Mouse (Mus musculus) lung, adult 2 months (tissue): ENCODE results near the gene Card10. TPM values are rescaled to one million over a fixed set of nuclear protein-coding genes. Genes with fewer than 3 reads are reported as not detected.

Experiments used
- DNase-seq: peaks from one replicate; pipeline ENCODE4 v3.0.0; 2022
- H3K4me1 ChIP-seq: fragments of 200-500 bp; 2 replicates; pipeline ENCODE4 v1.6.1; 2011; ENCODE audit warnings: low read length; ENCODE audit not compliant: control insufficient read depth, insufficient read depth
- H3K4me3 ChIP-seq: fragments of 200-500 bp; replicated peaks from 2 replicates; pipeline ENCODE3; 2011; ENCODE audit warnings: low read depth, mild to moderate bottlenecking, control low read depth, low read length; ENCODE audit errors: extremely low read depth
- CTCF ChIP-seq: fragments of 200-500 bp; IDR thresholded peaks from 2 replicates; pipeline ENCODE4 v1.5.1; 2011; ENCODE audit warnings: mild to moderate bottlenecking, low read length, control low read depth; ENCODE audit not compliant: insufficient read depth
- POLR2A ChIP-seq: fragments of 200-500 bp; IDR thresholded peaks from 2 replicates; pipeline ENCODE4 v1.6.1; 2011; ENCODE audit warnings: low read depth, mild to moderate bottlenecking, control low read depth, low read length, borderline replicate concordance; ENCODE audit errors: extremely low read depth
- WGBS: fragments of 180-500 bp; shearing (Covaris S2); methylation state at CpG from one replicate; pipeline ENCODE4 v1.1.7; 2018; 5-methylcytosine and 5-hydroxymethylcytosine counted together
- polyA plus RNA-seq: library from polyadenylated mRNA; depleted of rRNA; stranded (reverse); fragments of >200 nt; gene quantifications from 2 replicates; pipeline ENCODE4 v1.2.3, GENCODE M21; 2012

Card10 gene
- polyA plus RNA-seq, 1 experiment: 61.5 TPM

DNA sequence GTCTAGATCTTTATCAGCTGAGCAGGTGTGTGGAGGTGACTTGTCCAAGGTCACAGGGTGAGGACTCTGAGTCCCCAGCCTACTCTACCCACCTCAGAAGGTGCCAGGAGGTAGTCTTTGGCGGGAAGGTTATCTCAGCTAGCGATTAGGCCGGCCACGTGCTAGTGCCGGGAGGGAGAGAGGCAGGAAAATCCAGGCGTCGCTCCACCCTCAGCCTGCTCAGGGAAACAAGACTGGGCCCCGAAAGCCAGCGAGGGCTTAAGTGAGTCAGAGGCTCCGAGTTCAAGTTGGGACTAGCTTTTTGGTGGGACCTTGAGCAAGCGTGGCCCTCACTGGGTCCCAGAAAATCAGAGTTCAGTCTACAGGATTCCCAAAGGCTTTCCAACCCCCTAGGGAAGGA lies 42.5 kb upstream of the Card10 start:
- H3K4me1 ChIP-seq: peaks cover 39% of the 10 kb centered on the region
- WGBS: 16% methylated on average over 11 of the region's 11 CpGs
- TF ChIP-seq CTCF (no peak), POLR2A (no peak)
- no peak for DNase-seq
- peak overlapping the region; percentile 64 for H3K4me3 ChIP-seq

- WGBS: 21% methylated on average over 9 of the region's 9 CpGs
- TF ChIP-seq POLR2A (peak; percentile 68; the same call in 1 of the 2 replicates), CTCF (no peak)
- Histone ChIP-seq H3K4me3 (peak overlapping the region; percentile 94), H3K4me1 (peaks cover 38% of the 10 kb centered on the region)
- no peak for DNase-seq
These were observed 41.9 kb upstream of the Card10 start for GRCm38 (mm10) chr15:78844791-78845190.

- WGBS: 13% methylated on average over 21 of the region's 21 CpGs
- Histone ChIP-seq H3K4me1 (peaks cover 36% of the 10 kb centered on the region), H3K4me3 (peak overlapping the region; percentile 94)
- TF ChIP-seq CTCF (no peak), POLR2A (0 out of 2 replicates have a peak, but pooled peaks have one; percentile 21)
- peak; percentile 55 for DNase-seq
These were observed 41.0 kb upstream of the Card10 start for GRCm38 (mm10) chr15:78843581-78844469.

GRCm38 (mm10) chr15:78842371-78843163 lies 39.7 kb upstream of the Card10 start, which contains the start of gene Cdc42ep1:
Cdc42ep1 (plus strand) TSS chr15:78842624.
- peaks cover 32% of the 10 kb centered on the region for H3K4me1 ChIP-seq
- 1% methylated on average over 85 of the region's 86 CpGs for WGBS
- DNase-seq: peak; percentile 76

DNA sequence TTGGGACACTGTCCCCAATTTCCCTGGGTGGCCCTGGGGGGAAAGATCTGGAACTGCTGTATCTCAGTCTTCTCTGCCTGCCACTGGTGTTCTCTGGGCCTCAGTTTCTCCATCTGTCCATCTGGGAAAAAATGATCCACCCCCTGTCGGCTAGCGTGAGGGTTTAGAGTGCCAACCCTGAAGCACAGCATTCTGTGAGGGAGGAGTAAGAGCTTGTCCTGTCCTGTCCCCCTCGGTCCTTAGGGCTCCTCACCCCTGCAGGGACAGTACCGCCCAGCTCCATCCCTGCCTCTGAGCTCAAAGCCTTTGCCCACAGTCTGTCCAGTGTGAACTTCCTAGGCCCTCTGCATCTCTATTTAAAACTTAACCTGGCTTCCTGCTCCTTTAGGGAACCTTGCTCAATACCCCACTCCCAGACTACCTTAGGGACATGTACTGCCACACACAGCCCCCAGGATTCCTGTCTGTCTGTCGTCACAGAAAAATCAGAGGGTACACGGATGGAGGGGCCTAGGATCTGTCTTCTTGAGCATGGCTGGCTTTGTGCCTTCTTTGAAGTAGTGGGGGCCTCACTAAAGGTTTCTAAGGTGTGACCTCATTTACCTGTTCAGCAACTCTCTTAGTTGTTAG lies 38.4 kb upstream of the Card10 start:
- no peak for TF ChIP-seq POLR2A
- H3K4me1 ChIP-seq: peaks cover 32% of the 10 kb centered on the region
- 65% methylated on average over 6 of the region's 6 CpGs for WGBS
- H3K4me3 ChIP-seq: no peak overlapping the region
- no peak for DNase-seq

More at GRCm38 (mm10) chr15:78842371-78843163, 39.7 kb upstream of the Card10 start, which contains the start of gene Cdc42ep1:
- no peak for TF ChIP-seq CTCF
- peak; percentile 66 for TF ChIP-seq POLR2A
- peak within 1 kb of the TSS; percentile 94 for H3K4me3 ChIP-seq

DNA sequence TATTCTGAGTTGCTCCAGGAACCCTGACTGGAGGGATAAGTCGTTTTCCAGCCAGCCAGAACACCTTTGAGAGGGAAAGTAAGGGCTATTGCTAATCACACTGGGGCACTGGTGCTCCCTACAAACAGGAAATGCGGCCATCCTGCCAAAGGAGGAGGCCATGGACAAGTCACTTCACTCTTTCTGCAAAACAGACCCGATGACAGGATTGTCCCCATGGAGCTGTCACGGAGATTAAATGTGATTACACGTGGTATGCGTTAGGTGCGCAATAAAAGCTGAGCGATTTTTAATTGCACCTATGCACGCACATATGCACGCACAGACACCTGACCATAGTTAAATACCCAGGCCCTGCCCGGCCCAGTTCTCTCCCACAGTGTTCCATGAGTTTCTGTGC lies 37.9 kb upstream of the Card10 start:
- no peak for TF ChIP-seq POLR2A
- no peak for TF ChIP-seq CTCF
- Histone ChIP-seq H3K4me1 (peaks cover 29% of the 10 kb centered on the region), H3K4me3 (no peak overlapping the region)
- DNase-seq: no peak
- WGBS: 53% methylated on average over 11 of the region's 11 CpGs

GRCm38 (mm10) chr15:78840241-78840640 lies 37.4 kb upstream of the Card10 start:
- 37% methylated on average over 3 of the region's 3 CpGs for WGBS
- DNase-seq: no peak
- Histone ChIP-seq H3K4me3 (no peak overlapping the region), H3K4me1 (peaks cover 28% of the 10 kb centered on the region)
- TF ChIP-seq CTCF: no peak

- no peak for TF ChIP-seq POLR2A
- TF ChIP-seq CTCF: no peak
- 32% methylated on average over 2 of the region's 2 CpGs for WGBS
- Histone ChIP-seq H3K4me3 (no peak overlapping the region), H3K4me1 (peaks cover 29% of the 10 kb centered on the region)
- DNase-seq: no peak
These were observed 36.9 kb upstream of the Card10 start for GRCm38 (mm10) chr15:78839744-78840143.

DNA sequence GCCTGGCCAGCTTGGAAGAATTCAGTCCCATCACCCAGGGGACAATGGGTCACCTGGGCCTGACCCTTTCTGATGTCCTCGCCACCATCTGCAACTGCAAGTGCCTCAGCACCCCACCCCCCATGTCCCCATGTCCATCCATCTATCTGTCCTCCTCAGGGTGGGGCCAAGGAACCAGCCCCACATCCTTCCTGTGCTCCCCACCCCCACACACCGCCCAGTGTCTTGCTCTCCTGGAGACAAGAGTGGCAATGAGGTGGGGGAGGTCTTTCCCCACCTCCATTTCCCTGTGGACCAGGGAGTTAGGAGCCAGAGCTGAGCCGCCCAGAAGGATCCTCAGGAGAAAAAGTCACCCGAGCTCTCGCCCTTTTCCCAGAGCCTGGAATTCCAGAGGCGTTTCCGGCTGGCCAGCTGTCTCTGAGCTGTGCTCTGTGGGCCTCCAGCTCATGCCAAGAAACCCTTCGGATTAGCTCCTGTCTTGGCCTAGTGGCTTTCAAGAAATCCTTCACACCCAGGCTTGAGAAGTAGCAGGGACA lies 33.3 kb upstream of the Card10 start:
- Histone ChIP-seq H3K4me1 (peaks cover 46% of the 10 kb centered on the region), H3K4me3 (no peak overlapping the region)
- WGBS: 30% methylated on average over 8 of the region's 8 CpGs
- TF ChIP-seq CTCF (no peak), POLR2A (no peak)
- DNase-seq: peak; percentile 52
